Mouse (Mus musculus): Measurements from ENCODE around the gene Slirp.

Slirp gene

DNA sequence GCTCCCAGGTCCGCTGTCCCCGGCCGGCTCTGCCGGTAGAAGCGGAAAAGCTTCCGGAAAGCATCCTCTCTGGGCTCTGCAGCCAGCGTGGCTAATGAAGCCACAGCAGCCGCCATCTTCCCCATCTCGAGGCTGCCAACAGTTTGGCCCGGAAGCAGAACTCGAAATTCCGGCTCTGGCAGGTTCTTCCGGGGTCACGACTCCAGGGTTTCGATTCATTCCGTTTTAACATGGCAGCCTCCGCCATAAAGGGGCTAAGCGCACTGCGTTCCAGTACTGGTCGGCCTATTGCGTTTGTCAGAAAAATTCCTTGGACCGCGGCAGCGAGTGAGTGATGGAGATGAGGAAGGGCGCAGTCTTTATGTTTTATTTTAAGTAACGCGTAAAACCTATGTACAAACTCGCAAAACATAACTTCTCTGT lies at the start of gene Slirp, which contains the start of gene Alkbh1:
Gene Slirp (plus strand): TSS at position 197 of the 423 bp plus-strand sequence.
Gene Alkbh1 (minus strand): TSS at position 318 of the 423 bp plus-strand sequence.
- DNase-seq (ENCODE audit: low spot score in 2 of 2) = peak; percentile 83 to 90

DNA sequence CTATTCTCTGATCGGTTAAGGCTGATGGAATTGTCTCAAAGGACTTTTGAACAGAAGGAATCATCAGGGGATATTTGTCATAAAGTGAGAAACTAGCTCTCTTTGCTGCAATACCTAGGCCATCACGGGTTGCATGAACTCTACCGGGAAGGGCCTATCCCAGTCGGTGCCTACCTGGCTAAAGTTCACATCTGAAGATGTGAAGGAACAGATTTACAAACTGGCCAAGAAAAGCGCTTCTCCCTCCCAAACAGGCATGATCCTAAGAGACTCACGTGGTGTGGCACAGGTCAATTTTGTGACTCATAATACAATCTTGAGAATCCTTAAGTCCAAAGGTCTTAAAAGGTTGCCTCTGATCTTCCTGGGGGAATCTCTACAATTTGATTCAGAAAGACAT lies 49.4 kb upstream of the Slirp start:
- DNase-seq (ENCODE audit: low spot score in 2 of 2) = no peak

DNA sequence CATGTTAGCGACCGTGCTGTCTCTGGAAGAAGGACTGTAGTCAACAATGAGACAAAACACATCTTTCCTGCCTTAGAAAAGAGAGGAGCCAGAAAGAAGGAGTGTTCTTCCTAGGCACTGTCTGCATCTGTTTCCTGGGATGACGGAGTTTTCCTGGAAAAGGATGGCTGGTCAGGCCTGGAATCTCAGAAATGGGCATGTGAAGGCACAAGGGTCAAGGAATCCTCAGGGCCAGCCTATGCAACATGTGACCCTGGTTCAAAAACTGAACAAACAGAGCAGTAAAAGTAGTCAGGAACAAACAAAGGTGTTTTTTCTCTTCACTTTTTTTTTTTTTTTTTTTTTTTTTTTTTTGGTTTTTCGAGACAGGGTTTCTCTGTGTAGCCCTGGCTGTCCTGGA lies 46.6 kb upstream of the Slirp start:
- no peak for DNase-seq (ENCODE audit: low spot score in 2 of 2)

DNA sequence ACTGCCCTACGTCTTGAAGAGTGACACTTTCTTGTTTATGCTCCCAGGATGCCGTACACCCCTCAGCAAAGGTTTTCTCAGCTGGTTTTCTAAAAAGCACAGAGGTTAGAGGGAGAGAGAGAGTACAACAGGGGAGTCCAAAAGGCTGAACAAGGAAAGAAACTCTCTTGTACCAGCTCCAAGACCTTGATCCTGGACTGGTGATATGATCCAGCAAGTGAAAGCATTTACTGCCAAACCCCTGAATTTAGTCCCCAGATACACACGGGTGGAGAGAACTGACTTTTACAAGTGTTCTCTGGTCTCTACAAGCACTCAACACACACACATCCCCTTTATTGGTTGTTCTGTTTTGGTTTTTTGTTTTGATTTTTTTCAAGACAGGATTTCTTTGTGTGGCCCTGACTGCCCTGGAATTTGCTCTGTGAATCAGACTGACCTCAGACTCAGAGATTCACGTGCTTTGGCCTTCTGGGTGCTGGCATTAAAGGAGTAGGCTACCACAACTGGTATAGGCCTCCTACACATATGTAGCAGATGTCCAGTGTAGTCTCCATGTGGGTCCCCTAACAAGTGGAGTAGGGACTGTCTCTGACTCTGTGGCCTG lies 45.8 kb upstream of the Slirp start:
- DNase-seq (ENCODE audit: low spot score in 2 of 2) = no peak

DNA sequence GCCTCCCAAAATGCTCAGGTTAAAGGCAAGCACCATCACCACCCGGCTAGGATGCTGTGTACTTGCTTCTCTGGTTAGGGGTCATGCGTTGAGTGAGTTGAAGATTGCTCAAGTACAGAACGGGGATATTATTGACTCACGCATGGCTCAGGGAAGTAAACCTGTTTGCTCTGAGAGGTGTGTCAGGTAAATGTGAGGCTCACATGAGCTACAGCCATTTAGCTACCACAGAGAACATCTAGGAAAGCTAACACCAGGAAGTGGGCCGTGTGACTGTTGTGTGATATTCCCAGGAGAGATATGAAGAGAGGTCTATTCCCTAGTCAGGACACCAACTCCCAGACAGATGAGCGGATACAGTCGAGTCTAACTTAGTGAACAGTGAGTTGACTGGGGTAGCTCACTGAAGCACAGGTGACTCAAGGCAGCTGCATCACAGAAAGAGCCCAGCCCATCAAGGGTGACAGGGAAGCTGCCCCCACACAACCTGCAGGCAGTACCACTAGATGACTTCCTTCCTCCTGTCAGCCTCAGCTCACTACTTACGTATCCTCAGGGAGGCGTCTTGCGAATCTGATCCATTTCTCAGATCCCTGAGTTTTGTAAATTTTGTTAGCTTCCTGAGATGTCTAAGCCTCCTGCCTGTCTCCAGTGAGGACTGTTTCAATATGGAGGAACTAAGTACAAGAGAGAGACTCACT lies 44.4 kb upstream of the Slirp start:
- DNase-seq (ENCODE audit: low spot score in 2 of 2) = no peak

DNA sequence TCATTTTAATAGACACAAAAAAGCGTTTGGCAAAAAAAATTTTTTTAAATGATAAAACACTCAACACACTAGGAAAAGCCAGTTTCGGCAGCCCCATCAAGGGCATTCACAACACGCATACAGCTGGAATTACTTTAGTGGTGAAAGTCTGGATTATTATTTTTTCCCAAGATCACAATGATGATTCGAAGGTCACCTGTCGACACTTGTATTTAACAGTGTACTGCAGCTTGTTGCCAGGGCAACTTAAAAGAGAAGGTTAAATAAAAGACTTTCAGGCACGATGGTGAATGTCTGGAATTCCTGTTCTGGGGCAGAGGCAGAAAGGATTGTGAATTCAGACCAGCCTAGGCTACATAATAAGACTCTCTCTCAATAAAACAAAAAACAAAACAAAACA lies 41.8 kb upstream of the Slirp start:
- DNase-seq (ENCODE audit: low spot score in 2 of 2) = no peak

DNA sequence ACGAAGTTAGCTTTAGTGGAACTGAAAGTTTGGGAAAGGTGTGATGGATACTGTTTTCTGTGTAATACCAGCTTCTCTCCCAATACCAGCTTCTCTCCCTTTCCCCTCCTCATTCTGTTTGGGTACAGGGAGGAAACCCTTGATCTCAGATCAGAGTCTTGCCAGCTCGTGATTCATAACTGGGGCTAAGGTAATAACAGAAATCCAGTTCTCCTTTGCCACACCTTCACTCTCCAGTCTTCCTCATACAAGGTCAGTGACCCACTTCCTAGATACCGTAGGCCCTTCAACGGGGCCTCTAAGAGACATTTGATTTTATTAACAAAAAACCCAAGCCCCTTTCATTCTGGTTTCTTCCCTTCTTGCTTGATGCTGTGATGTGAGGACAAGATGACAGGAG lies 38.5 kb upstream of the Slirp start:
- no peak for DNase-seq (ENCODE audit: low spot score in 2 of 2)

DNA sequence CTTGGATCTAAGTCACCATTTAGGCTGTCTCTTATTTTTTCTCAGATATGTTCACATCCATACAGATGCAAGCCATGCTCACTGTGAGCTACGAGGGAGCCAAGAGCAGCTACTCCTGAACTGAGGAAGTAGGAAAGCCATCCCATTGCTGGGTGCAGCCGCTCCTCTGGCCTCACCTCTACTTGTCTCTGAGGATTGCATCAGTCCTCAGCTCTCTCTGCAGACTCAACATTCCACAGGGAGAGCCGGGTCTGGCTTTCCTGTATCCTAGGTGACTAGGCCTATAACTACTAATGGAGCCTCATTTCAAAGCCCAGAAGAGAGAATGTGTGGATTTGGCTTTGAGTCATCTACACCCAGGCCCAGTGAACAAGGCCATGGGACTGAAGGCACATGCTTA lies 38.0 kb upstream of the Slirp start:
- no peak for DNase-seq (ENCODE audit: low spot score in 2 of 2)

DNA sequence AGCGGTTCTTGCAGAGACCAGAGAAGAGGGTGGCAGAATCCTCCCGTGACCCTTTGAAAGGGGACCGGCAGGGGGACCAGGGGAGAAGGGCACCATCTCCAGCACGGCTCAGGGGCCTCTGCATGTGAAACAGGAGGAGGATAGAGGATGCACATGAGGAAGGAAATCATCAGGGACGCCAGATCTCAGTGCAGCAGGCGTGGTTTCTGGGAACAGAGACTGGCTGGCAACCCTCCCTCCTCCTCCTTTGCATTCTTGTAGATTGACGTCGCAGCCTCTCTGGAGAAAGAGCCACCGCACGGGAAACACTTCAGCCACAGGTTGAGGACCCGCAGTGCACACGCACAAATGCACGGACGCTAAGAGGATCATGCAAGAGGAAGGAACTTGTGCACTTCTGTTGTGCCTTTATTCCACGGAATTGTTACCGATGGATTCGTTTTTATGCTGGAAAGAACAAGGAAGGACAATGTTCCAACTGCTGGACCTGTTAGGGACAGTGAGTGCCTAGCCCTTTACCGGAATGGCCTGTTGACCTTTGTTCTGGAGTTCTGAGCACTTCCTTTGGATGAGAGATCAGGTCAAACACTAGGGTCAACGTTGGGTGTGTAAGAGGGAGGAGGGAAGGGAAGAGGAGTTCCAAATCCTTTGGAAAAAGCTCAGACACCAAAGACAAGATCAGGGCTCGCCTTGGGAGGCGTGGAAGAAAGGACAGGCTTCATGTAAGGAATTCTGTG lies 35.7 kb upstream of the Slirp start:
- DNase-seq (ENCODE audit: low spot score in 2 of 2) = peak; percentile 65 to 70

DNA sequence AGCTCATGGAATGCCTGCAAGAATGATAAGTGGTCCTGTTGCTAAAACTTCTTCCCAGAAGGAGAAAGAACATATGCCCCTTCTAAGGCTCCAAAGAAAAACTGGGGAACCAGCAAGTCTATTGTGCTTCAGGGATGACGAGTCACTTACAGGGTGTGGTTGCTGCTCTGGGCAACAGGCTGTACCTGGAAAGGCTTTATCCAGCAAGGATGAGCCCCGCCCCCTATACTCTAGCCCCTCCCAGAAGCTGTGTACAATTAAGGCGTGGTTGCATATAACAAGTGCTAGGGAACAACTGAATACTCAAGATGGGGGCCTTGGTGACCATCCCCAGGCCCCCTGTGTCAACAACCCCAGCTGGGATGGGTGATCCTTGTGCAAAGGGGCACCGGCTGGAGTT lies 34.6 kb upstream of the Slirp start:
- no peak for DNase-seq (ENCODE audit: low spot score in 2 of 2)

DNA sequence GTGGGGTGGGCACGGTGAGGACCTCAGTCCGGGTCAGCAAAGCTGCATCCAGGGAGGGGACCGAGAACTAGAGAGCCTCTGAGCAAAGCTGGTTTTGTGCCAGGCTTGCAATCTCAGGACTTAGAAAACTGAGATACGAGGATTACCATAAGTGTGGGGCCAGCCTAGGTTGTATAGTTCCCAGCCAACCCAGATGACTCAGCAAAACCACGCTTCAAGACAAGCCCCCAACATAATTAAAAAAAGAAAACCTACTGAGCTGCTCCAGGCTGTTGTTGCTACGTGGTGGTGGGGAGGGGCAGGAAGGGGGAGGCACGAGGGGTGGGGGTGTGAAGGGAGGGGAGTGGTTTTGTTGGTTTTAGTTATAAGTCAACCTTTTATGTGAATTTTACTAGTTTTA lies 32.7 kb upstream of the Slirp start:
- DNase-seq (ENCODE audit: low spot score in 2 of 2) = no peak

DNA sequence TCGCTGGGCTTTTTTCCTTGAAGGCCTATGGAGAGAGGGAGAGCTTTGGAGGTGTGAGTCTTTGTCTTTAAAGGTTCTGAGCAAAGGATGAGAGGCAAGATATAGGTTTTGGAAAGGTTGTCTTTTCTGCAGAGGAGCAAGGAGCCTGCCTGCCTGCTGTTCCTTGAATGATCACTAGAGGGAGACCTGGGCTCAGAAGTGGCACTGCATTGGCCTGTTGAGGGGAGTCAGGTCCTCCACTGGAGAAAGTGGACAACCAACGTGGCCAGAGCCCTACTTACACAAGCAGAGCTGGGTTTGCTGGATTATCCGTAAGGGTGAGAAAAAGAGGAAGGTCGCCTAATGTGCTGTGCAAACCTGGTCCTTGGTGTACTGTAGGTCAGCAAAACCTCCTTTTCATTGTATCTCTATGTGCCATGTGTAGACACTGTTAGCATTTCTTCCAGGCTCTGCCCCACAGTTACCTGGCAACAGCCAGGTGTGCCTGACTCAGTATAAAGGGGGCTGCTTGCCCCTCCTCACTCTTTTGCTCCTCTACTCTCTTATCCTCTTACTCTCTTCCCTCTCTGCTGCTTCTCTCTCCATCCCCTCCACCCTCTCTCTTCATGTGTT lies 30.4 kb upstream of the Slirp start:
- peak in 1 of 2 experiments; percentile 67 for DNase-seq (ENCODE audit: low spot score in 2 of 2)

DNA sequence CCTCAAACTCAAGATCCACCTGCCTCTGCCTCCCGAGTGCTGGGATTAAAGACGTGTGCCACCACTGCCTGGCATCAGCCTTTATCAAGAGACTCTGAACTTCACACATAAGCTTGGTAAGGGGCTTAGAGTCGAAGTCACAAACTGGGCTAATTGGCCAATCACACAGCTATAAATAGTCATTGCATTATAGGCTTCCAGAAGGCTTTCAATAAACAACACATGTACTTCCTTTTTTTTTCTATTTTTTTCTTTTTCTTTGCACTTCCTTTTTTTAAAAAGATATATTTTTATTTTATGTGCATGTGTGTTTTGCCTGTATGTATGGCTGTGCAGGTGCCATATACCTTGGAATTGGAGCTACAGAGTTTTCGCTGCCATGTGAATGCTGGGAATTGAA lies 28.3 kb upstream of the Slirp start:
- DNase-seq (ENCODE audit: low spot score in 2 of 2) = no peak

DNA sequence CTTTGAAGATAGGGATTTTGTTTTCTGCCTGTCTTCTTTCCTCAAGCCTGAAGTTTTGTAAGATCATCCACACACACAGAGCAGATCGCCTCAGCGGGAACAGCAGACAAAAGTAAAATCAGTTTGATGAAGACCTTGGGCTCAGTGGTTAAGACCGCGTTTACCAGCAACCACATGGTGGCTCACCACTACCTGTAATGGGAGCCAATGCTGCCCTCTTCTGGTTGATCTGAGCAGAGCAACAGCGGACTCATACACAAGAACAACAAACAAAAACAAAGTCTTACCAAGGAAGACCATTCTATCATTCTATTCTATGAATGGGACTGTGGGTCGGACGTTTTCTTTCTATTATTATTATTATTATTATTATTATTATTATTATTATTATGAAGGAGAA lies 27.0 kb upstream of the Slirp start:
- peak in 1 of 2 experiments; percentile 42 for DNase-seq (ENCODE audit: low spot score in 2 of 2)

DNA sequence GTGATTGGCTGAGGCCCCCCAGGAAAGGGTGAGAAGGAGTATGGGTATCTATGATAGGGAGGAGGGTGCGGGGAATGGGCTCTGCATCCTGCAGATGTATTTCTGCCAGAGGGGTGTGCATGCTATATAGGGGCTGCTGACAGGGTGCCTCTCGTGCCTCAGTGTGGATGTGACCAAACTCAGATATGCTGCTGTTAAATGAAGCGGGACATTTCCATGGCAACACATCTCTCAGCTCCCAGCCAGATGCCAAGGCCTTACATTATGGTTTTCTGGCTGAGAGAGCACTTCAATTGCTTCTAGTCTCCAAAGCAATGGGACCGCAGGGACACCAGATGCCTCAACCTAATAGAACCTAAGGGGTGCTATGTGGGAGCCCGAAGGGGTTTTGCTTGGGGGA lies 24.8 kb upstream of the Slirp start:
- no peak for DNase-seq (ENCODE audit: low spot score in 2 of 2)

DNA sequence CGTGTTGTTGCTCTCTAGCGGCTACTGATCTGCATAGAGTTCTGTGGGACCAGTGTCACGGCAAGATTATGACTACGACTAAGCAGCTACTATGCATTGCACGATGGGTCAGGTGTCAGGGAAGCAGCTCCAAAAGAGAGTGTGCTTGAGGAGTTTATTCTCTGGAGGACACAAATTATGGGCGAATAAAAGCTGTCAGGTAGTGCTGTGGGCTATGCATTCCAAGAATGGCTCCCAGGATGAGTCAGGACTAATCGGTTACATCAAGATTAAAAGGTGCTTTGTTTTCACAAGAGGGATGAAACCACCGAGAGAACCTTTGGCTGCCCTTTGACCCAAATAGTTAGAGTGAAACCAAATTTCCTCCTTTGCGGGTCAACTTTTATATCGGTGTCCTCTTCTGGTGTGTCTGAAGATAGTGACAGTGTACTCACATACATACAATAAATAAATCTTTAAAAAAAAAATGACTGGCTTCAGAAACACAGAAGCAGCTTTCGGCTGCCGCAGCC lies 23.7 kb upstream of the Slirp start:
- no peak for DNase-seq (ENCODE audit: low spot score in 2 of 2)

DNA sequence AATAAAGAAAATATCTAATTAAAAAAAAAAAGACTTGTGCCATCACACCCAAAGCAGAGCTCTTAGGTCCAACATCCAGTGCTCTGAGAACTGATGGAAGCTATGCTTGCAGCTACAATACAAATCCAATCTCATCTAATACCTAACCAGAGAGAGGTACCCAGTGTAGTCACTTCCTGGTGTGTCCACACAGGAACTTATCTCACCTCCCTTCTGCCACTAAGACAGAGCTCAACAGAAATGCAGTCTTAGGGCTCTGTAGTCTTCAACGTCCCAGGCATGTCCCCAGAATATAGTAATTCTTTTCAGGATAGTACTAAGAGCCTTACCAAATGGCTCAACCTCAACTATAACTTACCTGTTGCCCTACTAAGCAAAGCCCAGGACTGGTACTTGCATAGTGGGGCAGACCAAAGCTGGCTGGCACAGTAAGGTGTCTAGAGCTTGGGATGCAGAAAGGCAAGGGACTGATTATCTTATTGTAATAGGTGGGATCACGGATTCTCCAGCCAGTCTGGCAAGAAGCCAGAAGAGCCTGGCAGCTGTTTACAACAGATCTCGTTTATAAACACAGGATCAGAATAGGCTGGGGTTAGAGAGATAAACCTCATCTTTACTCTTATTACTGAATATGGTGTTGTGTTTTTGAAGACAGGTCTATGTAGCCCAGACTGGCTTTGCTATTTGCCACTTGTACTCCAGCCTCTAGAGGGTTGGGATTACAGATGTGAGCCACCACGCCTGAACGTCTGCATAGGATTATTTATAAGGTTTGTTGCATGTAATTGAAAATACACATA lies 21.8 kb upstream of the Slirp start:
- no peak for DNase-seq (ENCODE audit: low spot score in 2 of 2)

DNA sequence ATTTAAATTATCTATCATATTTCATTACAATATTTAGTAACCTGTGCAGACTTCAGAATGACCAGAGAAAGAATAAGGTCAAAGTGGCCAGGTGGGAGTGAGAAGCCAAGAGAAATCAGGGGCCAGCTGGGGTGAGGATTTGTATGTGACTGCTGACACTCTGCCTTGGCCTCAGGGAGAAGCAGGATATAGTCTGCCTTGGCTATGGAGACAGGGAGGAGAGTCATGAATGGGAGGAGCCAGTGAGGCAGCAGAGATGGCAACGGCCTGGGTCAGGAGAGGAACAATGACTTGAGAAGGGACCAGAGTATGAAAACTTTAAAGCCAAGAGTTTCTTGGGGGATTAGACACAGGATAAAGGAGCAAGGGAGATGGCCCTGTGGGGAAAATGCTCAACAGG lies 20.0 kb upstream of the Slirp start:
- no peak for DNase-seq (ENCODE audit: low spot score in 2 of 2)

DNA sequence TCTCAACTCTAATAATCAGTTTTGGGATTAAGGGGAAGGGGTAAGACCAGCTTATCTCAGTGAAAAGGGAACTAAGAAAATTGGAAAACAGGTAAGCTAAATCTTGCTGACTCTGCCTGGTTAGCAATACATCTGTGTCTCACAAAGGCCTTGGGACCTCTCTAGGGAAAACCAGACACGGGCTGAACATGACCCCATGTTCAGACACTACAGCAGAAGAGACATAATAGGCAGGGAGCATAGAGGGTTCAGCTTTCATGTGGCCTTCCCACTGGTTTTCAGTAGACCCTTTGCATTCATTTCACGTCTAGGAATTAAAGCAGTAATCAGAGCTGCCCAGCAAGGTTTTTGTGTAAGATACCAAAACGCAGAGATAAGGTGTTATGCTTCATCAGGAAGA lies 19.2 kb upstream of the Slirp start:
- DNase-seq (ENCODE audit: low spot score in 2 of 2) = no peak

DNA sequence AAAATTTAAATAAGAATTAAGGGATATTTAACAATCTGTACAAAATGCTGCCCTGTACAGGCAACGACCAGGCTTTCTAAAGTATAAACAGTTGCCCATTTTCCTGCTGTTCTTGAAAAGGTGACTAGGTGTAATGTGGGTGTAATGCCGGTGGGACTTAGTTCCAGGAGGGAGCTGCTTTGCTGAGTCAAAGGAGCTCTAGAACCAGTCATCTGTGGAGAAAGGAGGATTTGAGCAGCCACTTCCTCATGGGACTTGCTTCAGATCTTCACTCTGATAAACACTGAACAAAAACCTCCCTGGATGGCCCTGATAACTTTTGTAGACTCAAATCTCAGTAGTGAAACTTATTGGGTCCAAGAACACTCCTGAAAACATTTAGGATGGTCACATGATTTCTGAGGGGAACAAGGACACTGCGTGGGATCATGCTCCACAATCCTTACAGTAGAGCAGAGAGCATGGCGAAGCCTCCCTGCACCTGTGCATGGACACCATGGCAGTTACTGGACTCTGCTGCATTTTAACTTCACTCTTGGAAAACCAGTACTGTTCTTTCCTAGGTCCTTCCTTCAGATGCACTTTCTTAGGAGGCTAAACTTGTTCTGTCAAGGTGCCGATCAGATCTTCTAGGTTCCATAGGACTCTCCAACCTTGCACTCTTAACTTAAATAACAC lies 17.2 kb upstream of the Slirp start:
- no peak for DNase-seq (ENCODE audit: low spot score in 2 of 2)

DNA sequence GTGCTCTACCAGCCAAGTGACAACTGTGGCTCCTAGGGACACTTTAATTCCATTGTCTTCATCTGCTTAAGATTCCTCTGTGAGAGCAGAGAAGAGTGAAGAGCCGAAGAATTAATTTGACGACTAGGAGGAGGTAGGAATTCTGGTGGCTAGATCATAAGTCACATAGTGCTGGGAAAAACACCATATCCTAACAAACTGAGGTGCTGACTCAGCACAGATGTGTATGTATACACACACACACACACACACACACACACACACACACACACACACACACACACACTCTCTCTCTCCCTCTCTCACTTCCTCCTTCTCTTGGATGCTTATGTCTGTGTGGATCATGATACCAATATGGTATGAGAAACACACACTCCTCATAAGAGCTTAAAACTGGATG lies 15.4 kb upstream of the Slirp start:
- no peak for DNase-seq (ENCODE audit: low spot score in 2 of 2)

Data from heart, adult 9 months (tissue).